Mouse (Mus musculus): Measurements from ENCODE around the gene Phc2.

Phc2 gene

GRCm38 (mm10) chr4:128720110-128720509 lies 65.6 kb downstream of the Phc2 start:
- no peak for DNase-seq (ENCODE audit: low spot score in 2 of 2)

GRCm38 (mm10) chr4:128721061-128721648 lies 66.7 kb downstream of the Phc2 start:
- no peak for DNase-seq (ENCODE audit: low spot score in 2 of 2)

- no peak for DNase-seq (ENCODE audit: low spot score in 2 of 2)
Observed at GRCm38 (mm10) chr4:128721761-128722160, 67.3 kb downstream of the Phc2 start.

- no peak for DNase-seq (ENCODE audit: low spot score in 2 of 2)
Observed at GRCm38 (mm10) chr4:128722932-128723331, 68.4 kb downstream of the Phc2 start.

GRCm38 (mm10) chr4:128723431-128723830 lies 68.9 kb downstream of the Phc2 start:
- no peak for DNase-seq (ENCODE audit: low spot score in 2 of 2)

- no peak for DNase-seq (ENCODE audit: low spot score in 2 of 2)
Observed at GRCm38 (mm10) chr4:128724059-128724458, 69.6 kb downstream of the Phc2 start.

- DNase-seq (ENCODE audit: low spot score in 2 of 2): peak in 1 of 2 experiments; percentile 68
Observed at GRCm38 (mm10) chr4:128727019-128727720, 72.7 kb downstream of the Phc2 start.

GRCm38 (mm10) chr4:128727721-128728430 lies 73.4 kb downstream of the Phc2 start:
- DNase-seq (ENCODE audit: low spot score in 2 of 2): no peak

GRCm38 (mm10) chr4:128728431-128728851 lies 73.9 kb downstream of the Phc2 start:
- no peak for DNase-seq (ENCODE audit: low spot score in 2 of 2)

GRCm38 (mm10) chr4:128729033-128729708 lies 74.7 kb downstream of the Phc2 start:
- no peak for DNase-seq (ENCODE audit: low spot score in 2 of 2)

- no peak for DNase-seq (ENCODE audit: low spot score in 2 of 2)
Observed at GRCm38 (mm10) chr4:128729709-128730037, 75.2 kb downstream of the Phc2 start.

- DNase-seq (ENCODE audit: low spot score in 2 of 2): no peak
Observed at GRCm38 (mm10) chr4:128730271-128730670, 75.8 kb downstream of the Phc2 start.

- DNase-seq (ENCODE audit: low spot score in 2 of 2): no peak
Observed at GRCm38 (mm10) chr4:128732794-128733193, 78.3 kb downstream of the Phc2 start.

- no peak for DNase-seq (ENCODE audit: low spot score in 2 of 2)
Observed at GRCm38 (mm10) chr4:128733496-128733895, 79.0 kb downstream of the Phc2 start.

- no peak for DNase-seq (ENCODE audit: low spot score in 2 of 2)
Observed at GRCm38 (mm10) chr4:128734217-128734616, 79.7 kb downstream of the Phc2 start.

- DNase-seq (ENCODE audit: low spot score in 2 of 2): no peak
Observed at GRCm38 (mm10) chr4:128734721-128735671, 80.5 kb downstream of the Phc2 start.

- DNase-seq (ENCODE audit: low spot score in 2 of 2): no peak
Observed at GRCm38 (mm10) chr4:128737137-128737589, 82.7 kb downstream of the Phc2 start.

- no peak for DNase-seq (ENCODE audit: low spot score in 2 of 2)
Observed at GRCm38 (mm10) chr4:128737825-128738610, 83.5 kb downstream of the Phc2 start.

GRCm38 (mm10) chr4:128740878-128741277 lies 86.4 kb downstream of the Phc2 start:
- DNase-seq (ENCODE audit: low spot score in 2 of 2): no peak

- no peak for DNase-seq (ENCODE audit: low spot score in 2 of 2)
Observed at GRCm38 (mm10) chr4:128741906-128742305, 87.4 kb downstream of the Phc2 start.

Data from frontal cortex, postnatal 14 days (tissue).